7 mouse cellular contexts compared by ENCODE assay signal in the genomic region with DNA sequence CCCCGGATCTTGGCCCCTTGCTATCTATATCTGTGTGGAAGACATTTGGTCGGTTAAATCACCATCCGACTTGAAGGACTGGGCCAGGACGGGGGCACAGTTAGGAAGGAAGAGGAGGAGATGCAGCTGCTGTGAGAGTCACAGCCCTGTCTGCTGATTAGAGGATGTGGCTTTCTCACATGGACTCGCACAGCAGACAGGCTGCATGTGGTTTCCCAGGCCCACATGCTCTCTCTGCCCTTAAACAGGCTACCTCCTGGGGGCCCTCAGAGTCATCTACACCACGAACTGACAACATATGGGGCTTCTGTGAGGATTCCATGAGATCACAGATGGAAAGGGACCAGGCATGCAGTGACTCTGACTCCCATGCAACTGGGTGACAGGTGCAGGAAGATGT.
DNase-seq lines count a peak whose midpoint lies in the region; ATAC-seq and TF ChIP-seq lines count a peak whose summit lies in the region.

No protein-coding gene starts in this region.

- H3K36me3 ChIP-seq in lung, postnatal 0 days (ENCODE audit: insufficient read depth, low read length) = no peaks in the 10 kb centered on the region
- no peaks in the 10 kb centered on the region for H3K36me3 ChIP-seq in splenic B cell, adult 2 months (ENCODE audit: control insufficient read depth, insufficient read depth, low read length, poor library complexity, severe bottlenecking)

- intact Hi-C loops in left cerebral cortex, adult 2 months (cut with DNase I) = loop anchor here (1.0 to 10.0 kb wide), 4 partner anchors 85 to 509 kb away; partner anchors contain the start of gene Akap13

- H3K4me2 ChIP-seq in lung, postnatal 0 days (replicated peaks; ENCODE audit: low read depth, low read length) = no peak overlapping the region

- ATAC-seq in granulocyte monocyte progenitor cell, adult 5-6 weeks (replicated peaks; ENCODE audit: poor library complexity, severe bottlenecking) = peak; percentile 82
- 0 out of 2 replicates have a peak, but pooled peaks have one; percentile 18 for ATAC-seq in lung, postnatal 0 days
- ATAC-seq in frontal cortex, adult (ENCODE audit: low TSS enrichment) = no peak

- H3K9ac ChIP-seq in lung, postnatal 0 days (replicated peaks; ENCODE audit: low read depth) = no peak overlapping the region

- H3K9me3 ChIP-seq in lung, postnatal 0 days (ENCODE audit: low read length) = no peaks in the 10 kb centered on the region

- no peak overlapping the region for H3K4me3 ChIP-seq in lung, postnatal 0 days (ENCODE audit: low read depth, low read length)
- H3K4me3 ChIP-seq in left cerebral cortex, adult 2 months = no peak overlapping the region

- no peak for TF ChIP-seq EP300 in lung, postnatal 0 days (IDR thresholded peaks at IDR 0.05)

- no peaks in the 10 kb centered on the region for H3K27me3 ChIP-seq in lung, postnatal 0 days (replicated peaks; ENCODE audit: insufficient read depth, low read length)
- no peaks in the 10 kb centered on the region for H3K27me3 ChIP-seq in splenic B cell, adult 2 months (ENCODE audit: control insufficient read depth, insufficient read depth, low read length, poor library complexity, severe bottlenecking)

- 43% methylated on average over 6 of the region's 6 CpGs for WGBS in lung, postnatal 0 days

- H3K4me1 ChIP-seq in lung, postnatal 0 days (ENCODE audit: insufficient read depth, low read depth, low read length) = no peaks in the 10 kb centered on the region

- no peak for TF ChIP-seq CTCF in lung, postnatal 0 days (IDR thresholded peaks at IDR 0.05)
- TF ChIP-seq CTCF in left cerebral cortex, adult 2 months (IDR thresholded peaks at IDR 0.05) = no peak

- peak; percentile 52 for DNase-seq in layer of hippocampus, adult 9-11 months
- no peak for DNase-seq in layer of hippocampus, adult 9-10 months (ENCODE audit: low spot score)
- no peak for DNase-seq in lung, postnatal 0 days (ENCODE audit: low spot score)
- DNase-seq in splenic B cell, adult 2 months (ENCODE audit: low read depth, low spot score) = peak; percentile 91
- DNase-seq in left cerebral cortex, adult 2 months (ENCODE audit: extremely low spot score in 1 of 2, low spot score in 2 of 2) = no peak

- no peak overlapping the region for H3K27ac ChIP-seq in lung, postnatal 0 days (ENCODE audit: low read length)
- H3K27ac ChIP-seq in left cerebral cortex, adult 2 months = no peak overlapping the region

Comparison
In these comparisons a context has a peak if more than half of its experiments do, and no peak if none do; other contexts are left out.
1. DNase-seq: peak in layer of hippocampus, adult 9-11 months (single experiment) and splenic B cell, adult 2 months (single experiment); none in layer of hippocampus, adult 9-10 months (single experiment), lung, postnatal 0 days (single experiment) and left cerebral cortex, adult 2 months (0 of 2).